Mouse (Mus musculus): ENCODE results near the gene Tjp2.

GRCm38 (mm10) chr19:24156067-24156455 is 68.8 kb downstream of the Tjp2 start:
- TF ChIP-seq CTCF (IDR thresholded peaks at IDR 0.05; ENCODE audit: borderline replicate concordance, extremely low read depth, insufficient read depth, insufficient read length) (no peak), POLR2A (IDR thresholded peaks at IDR 0.05; ENCODE audit: borderline replicate concordance, extremely low read depth, insufficient read depth, insufficient read length, poor library complexity, severe bottlenecking) (no peak)
